Mouse (Mus musculus) limb, embryonic 11.5 days (tissue): ENCODE results near the gene Nup62. TPM values are rescaled to one million over a fixed set of nuclear protein-coding genes. Genes with fewer than 3 reads are reported as not detected.
A peak's percentile ranks its signal among the peaks of the same experiment; 100 is the strongest.

Experiments used
- ATAC-seq: fragments of 200-750 bp; cut with Nextera tagmentation; 2 replicates; pipeline ENCODE4 v1.8.0; 2017; ENCODE audit warnings: low read depth; ENCODE audit not compliant: insufficient number of reproducible peaks, low FRiP score, low TSS enrichment
- DNase-seq: peaks from one replicate; pipeline ENCODE4 v3.0.0-alpha.2; 2015; ENCODE audit warnings: low spot score
- H3K27ac ChIP-seq: fragments of 300-500 bp; sonication (generic); replicated peaks from 2 replicates; pipeline ENCODE4 v1.5.1; 2014; ENCODE audit warnings: low read depth, mild to moderate bottlenecking, low read length
- H3K27me3 ChIP-seq: fragments of 300-500 bp; sonication (generic); 2 replicates; pipeline ENCODE4 v1.6.1; 2014; ENCODE audit warnings: mild to moderate bottlenecking, low read length, mixed read lengths; ENCODE audit not compliant: control insufficient read depth, insufficient read depth
- H3K36me3 ChIP-seq: fragments of 300-500 bp; sonication (generic); 2 replicates; pipeline ENCODE4 v1.6.1; 2014; ENCODE audit warnings: mild to moderate bottlenecking, low read length, moderate library complexity, mixed read lengths; ENCODE audit not compliant: control insufficient read depth, insufficient read depth
- H3K4me1 ChIP-seq: fragments of 300-500 bp; sonication (generic); 2 replicates; pipeline ENCODE4 v1.6.1; 2014; ENCODE audit warnings: low read length, mixed read lengths; ENCODE audit not compliant: control insufficient read depth, insufficient read depth
- H3K4me2 ChIP-seq: fragments of 300-500 bp; sonication (generic); 2 replicates; pipeline ENCODE4 v1.6.1; 2014; ENCODE audit warnings: low read depth, mild to moderate bottlenecking, moderate library complexity; ENCODE audit not compliant: severe bottlenecking
- H3K4me3 ChIP-seq: fragments of 300-500 bp; sonication (generic); 2 replicates; pipeline ENCODE4 v1.5.1; 2014; ENCODE audit warnings: low read depth, low read length
- H3K9ac ChIP-seq: fragments of 300-500 bp; sonication (generic); 2 replicates; pipeline ENCODE4 v1.6.1; 2014; ENCODE audit warnings: mild to moderate bottlenecking, low read length
- H3K9me3 ChIP-seq: fragments of 300-500 bp; sonication (generic); 2 replicates; pipeline ENCODE4 v1.6.1; 2016; ENCODE audit warnings: low read length; ENCODE audit not compliant: control insufficient read depth
- WGBS: fragments of 180-500 bp; shearing (Covaris S2); extraction: QIAGEN DNeasy Blood & Tissue Kit; methylation state at CpG from one replicate; pipeline ENCODE4 v1.1.7; 2014; 5-methylcytosine and 5-hydroxymethylcytosine counted together
- polyA plus RNA-seq: library from polyadenylated mRNA; unstranded; fragments of >200 nt; fragmentation: Nextera tagmentation; extraction: Ambion mirVana; gene quantifications from 2 replicates; pipeline ENCODE4 v1.2.1, GENCODE M21; 2014

Nup62 gene
- polyA plus RNA-seq, 1 experiment from 2014 or later, result 81.7 TPM

DNA sequence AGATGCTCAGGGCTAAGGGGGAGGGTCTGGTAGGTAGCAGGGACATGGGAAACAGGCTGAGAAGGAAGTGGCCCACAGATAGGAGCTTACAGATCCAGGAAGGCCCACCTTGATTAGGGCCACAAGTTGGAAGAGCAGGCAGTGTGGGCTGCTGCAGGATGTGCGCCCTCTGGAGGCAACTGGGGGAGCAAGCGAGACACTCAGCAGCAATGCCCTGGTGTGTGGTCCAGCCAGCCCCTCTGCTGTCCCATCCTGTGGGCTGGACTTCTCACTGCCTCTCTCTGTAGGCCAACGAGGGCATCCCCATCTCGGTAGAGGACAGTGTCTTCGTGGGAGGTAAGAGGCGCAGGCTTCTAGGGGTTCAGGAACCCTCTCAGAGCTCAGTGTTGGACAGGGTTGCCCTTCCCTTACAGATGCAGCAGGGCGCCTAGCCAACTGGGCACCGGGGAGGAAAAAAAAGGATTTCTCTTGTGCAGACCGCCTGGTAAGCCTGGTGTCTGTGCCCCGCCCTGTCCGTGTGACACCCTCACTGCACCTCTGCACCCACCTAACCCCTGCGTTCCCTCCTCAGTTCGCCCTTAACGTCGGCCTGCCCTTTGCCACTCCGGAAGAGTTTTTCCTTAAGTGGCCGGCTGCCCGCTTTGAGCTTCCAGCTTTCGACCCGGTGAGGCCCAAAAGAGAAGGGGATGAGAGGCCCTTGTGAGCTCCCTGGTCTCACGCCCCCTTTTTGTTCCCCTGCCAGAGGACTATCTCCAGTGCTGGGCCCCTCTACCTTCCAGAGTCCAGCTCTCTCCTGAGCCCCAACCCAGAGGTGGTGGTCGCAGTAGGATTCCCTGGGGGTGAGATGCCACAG is 44.9 kb downstream of the Nup62 start:
- Histone ChIP-seq H3K27ac (no peak overlapping the region), H3K4me1 (peaks cover 6% of the 10 kb centered on the region; the same call in 1 of the 2 replicates), H3K9ac (no peak overlapping the region), H3K27me3 (no peaks in the 10 kb centered on the region), H3K36me3 (peaks cover 34% of the 10 kb centered on the region; the same call in 1 of the 2 replicates), H3K4me3 (no peak overlapping the region), H3K9me3 (no peaks in the 10 kb centered on the region), H3K4me2 (0 out of 2 replicates have a peak overlapping the region, but pooled peaks have one; percentile 7)
- DNase-seq, result peak; percentile 85
- no peak for ATAC-seq
- WGBS, result 65% methylated on average over 22 of the region's 22 CpGs

DNA sequence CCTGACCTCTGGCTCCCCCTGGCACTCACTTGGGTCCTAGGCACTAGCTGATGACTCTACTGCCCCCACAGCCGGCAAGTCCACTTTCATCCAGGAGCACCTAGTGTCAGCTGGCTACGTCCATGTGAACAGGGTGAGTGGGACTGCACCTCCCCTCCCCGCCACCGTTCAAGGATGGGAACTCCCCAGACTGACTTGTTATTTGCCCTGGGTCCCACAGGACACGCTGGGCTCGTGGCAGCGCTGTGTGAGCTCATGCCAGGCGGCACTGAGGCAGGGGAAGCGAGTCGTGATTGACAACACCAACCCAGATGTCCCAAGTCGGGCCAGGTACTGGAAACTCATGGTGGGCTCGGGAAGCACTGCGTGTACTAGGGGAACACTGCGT is 45.5 kb downstream of the Nup62 start:
- no peak for ATAC-seq
- no peak overlapping the region for H3K27ac ChIP-seq
- no peak overlapping the region for H3K4me3 ChIP-seq
- DNase-seq, result no peak
- 83% methylated on average over 14 of the region's 14 CpGs for WGBS
- H3K9ac ChIP-seq, result no peak overlapping the region
- H3K27me3 ChIP-seq, result no peaks in the 10 kb centered on the region
- H3K4me1 ChIP-seq, result peaks cover 11% of the 10 kb centered on the region
- no peak overlapping the region for H3K4me2 ChIP-seq
- peaks cover 35% of the 10 kb centered on the region; the same call in 1 of the 2 replicates for H3K36me3 ChIP-seq
- H3K9me3 ChIP-seq, result no peaks in the 10 kb centered on the region

GRCm38 (mm10) chr7:44862434-44862833 is 46.5 kb downstream of the Nup62 start:
- Histone ChIP-seq H3K9ac (no peak overlapping the region), H3K4me1 (peaks cover 20% of the 10 kb centered on the region), H3K27me3 (no peaks in the 10 kb centered on the region), H3K9me3 (no peaks in the 10 kb centered on the region), H3K4me3 (no peak overlapping the region), H3K4me2 (no peak overlapping the region), H3K27ac (no peak overlapping the region), H3K36me3 (peaks cover 36% of the 10 kb centered on the region; the same call in 1 of the 2 replicates)
- ATAC-seq (no peak), DNase-seq (no peak)
- WGBS, result 88% methylated on average over 8 of the region's 8 CpGs

GRCm38 (mm10) chr7:44863210-44863609 is 47.3 kb downstream of the Nup62 start:
- no peak for DNase-seq
- Histone ChIP-seq H3K9ac (no peak overlapping the region), H3K27ac (no peak overlapping the region), H3K9me3 (no peaks in the 10 kb centered on the region), H3K4me3 (no peak overlapping the region), H3K27me3 (no peaks in the 10 kb centered on the region), H3K4me2 (no peak overlapping the region), H3K36me3 (peaks cover 36% of the 10 kb centered on the region; the same call in 1 of the 2 replicates), H3K4me1 (peaks cover 25% of the 10 kb centered on the region)
- no peak for ATAC-seq
- 94% methylated on average over 14 of the region's 14 CpGs for WGBS

- no peak overlapping the region for H3K4me3 ChIP-seq
Measured at GRCm38 (mm10) chr7:44863982-44864494, 48.1 kb downstream of the Nup62 start.

DNA sequence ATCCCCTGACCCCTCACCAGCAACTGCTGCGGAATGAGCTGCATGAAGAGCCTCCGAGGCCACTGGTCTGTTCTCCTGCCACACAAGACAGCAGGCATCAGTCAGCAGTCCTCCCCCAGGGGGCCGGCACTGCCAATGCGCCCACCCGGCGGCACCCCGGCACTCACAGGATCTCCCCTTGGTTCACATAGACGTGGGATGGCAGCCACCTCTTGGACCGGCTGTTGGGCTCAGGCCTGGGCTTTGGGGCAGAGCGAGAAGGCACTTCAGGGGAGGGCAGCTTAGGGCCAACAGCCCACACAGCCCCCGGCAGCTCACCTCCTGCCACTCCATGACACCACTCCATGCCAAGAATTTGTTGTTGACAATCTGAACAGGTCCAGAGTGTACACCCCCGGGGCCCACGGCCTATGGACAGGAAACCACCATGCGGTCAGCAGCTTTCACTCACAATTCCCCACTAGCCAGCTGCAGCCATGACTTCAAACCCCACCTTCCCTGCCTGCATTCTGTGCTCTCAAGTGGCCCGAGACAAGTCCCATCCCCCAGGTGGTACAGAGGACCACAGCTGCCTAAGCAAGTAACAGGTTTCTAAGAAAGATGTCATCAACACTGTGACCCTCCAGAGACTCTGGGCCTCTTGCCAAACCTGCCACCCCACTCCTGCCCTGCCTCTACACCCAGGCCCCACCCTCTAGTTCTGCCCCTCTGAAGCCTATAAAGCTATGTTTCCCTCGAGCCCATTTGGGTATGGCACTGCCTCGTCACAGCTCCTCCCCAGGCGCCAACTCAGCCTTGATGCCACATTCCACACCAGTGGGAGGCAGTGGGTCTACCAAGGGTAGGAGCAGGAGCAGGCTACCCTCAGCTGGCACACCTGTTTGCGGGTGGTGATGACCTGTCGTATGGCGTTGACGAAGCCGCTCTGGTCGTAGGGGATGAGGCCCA is 49.0 kb downstream of the Nup62 start:
- Histone ChIP-seq H3K9ac (no peak overlapping the region), H3K4me2 (no peak overlapping the region), H3K27me3 (no peaks in the 10 kb centered on the region), H3K27ac (no peak overlapping the region), H3K4me3 (no peak overlapping the region), H3K9me3 (no peaks in the 10 kb centered on the region), H3K4me1 (peaks cover 28% of the 10 kb centered on the region), H3K36me3 (peaks cover 36% of the 10 kb centered on the region; the same call in 1 of the 2 replicates)
- DNase-seq (no peak), ATAC-seq (no peak)
- WGBS, result 82% methylated on average over 24 of the region's 24 CpGs

More at GRCm38 (mm10) chr7:44863982-44864494, 48.1 kb downstream of the Nup62 start:
- H3K9me3 ChIP-seq, result no peaks in the 10 kb centered on the region
- WGBS, result 88% methylated on average over 11 of the region's 11 CpGs
- no peak overlapping the region for H3K9ac ChIP-seq
- H3K4me2 ChIP-seq, result no peak overlapping the region
- H3K36me3 ChIP-seq, result peaks cover 36% of the 10 kb centered on the region; the same call in 1 of the 2 replicates
- DNase-seq (no peak), ATAC-seq (no peak)
- H3K27me3 ChIP-seq, result no peaks in the 10 kb centered on the region
- peaks cover 28% of the 10 kb centered on the region for H3K4me1 ChIP-seq
- no peak overlapping the region for H3K27ac ChIP-seq

GRCm38 (mm10) chr7:44866276-44867009 is 50.6 kb downstream of the Nup62 start:
- no peak overlapping the region for H3K27ac ChIP-seq
- no peaks in the 10 kb centered on the region for H3K9me3 ChIP-seq
- DNase-seq, result no peak
- no peak overlapping the region for H3K4me3 ChIP-seq
- peaks cover 34% of the 10 kb centered on the region; the same call in 1 of the 2 replicates for H3K36me3 ChIP-seq
- ATAC-seq, result no peak
- peak overlapping the region; percentile 10; the same call in 1 of the 2 replicates for H3K4me2 ChIP-seq
- WGBS, result 75% methylated on average over 15 of the region's 15 CpGs
- H3K9ac ChIP-seq, result no peak overlapping the region
- H3K4me1 ChIP-seq, result peaks cover 24% of the 10 kb centered on the region
- no peaks in the 10 kb centered on the region for H3K27me3 ChIP-seq
